In genomic region chr7:140094954-140095353, GRCm38 (mm10) we compare ENCODE assay signal across 22 mouse cellular contexts. TPM values are rescaled to one million over a fixed set of nuclear protein-coding genes. Genes with fewer than 3 reads are reported as not detected.
DNase-seq lines count a peak whose midpoint lies in the region; ATAC-seq and TF ChIP-seq lines count a peak whose summit lies in the region.
"Had no signal": no experiment of that assay in that cellular context is flagged by ENCODE, and none has a peak within 500 bp of the region (broad histone marks: within the 10 kb centered on the region; RNA-seq: fewer than 3 reads in every experiment).

No protein-coding gene starts in this region.

- no peak for DNase-seq in heart, postnatal 25 days (ENCODE audit: low spot score)
- DNase-seq in kidney, adult 11 months = no peak
- peak; percentile 69 for DNase-seq in urinary bladder, postnatal 14 days (ENCODE audit: low spot score)
- DNase-seq in urinary bladder, adult 2 months (ENCODE audit: low spot score) = no peak
- DNase-seq in stomach, postnatal 0 days (ENCODE audit: low spot score) = peak; percentile 62
- no peak for DNase-seq in left cerebral cortex, adult 8-10 months (ENCODE audit: low spot score in 2 of 2)
- DNase-seq: cerebellum, adult 9-10 months; gastrocnemius, postnatal 14 days; right cerebral cortex, postnatal 4 days had no signal

- H3K27ac ChIP-seq in heart, embryonic 11.5 days (ENCODE audit: low read depth, low read length) = no peak overlapping the region
- H3K27ac ChIP-seq in kidney, embryonic 16.5 days (ENCODE audit: low read length) = no peak overlapping the region; the same call in 1 of the 2 replicates
- no peak overlapping the region for H3K27ac ChIP-seq in stomach, postnatal 0 days (replicated peaks)
- H3K27ac ChIP-seq: forebrain, embryonic 12.5 days; hindbrain, embryonic 15.5 days; limb, embryonic 15.5 days; midbrain, embryonic 13.5 days had no signal

- no peaks in the 10 kb centered on the region for H3K4me1 ChIP-seq in heart, embryonic 11.5 days (ENCODE audit: control insufficient read depth, insufficient read depth, low read length)
- no peaks in the 10 kb centered on the region; the same call in 1 of the 2 replicates for H3K4me1 ChIP-seq in kidney, embryonic 16.5 days (ENCODE audit: insufficient read depth, low read length)
- 0 out of 2 replicates have a peak, but pooled peaks cover 2% of the 10 kb centered on the region for H3K4me1 ChIP-seq in stomach, postnatal 0 days (replicated peaks; ENCODE audit: control insufficient read depth, insufficient read depth)
- H3K4me1 ChIP-seq: forebrain, embryonic 12.5 days; hindbrain, embryonic 15.5 days; midbrain, embryonic 13.5 days had no signal

- H3K9me3 ChIP-seq in heart, embryonic 11.5 days (replicated peaks; ENCODE audit: control insufficient read depth, low read length) = no peaks in the 10 kb centered on the region
- H3K9me3 ChIP-seq in kidney, embryonic 16.5 days (ENCODE audit: low read length) = no peaks in the 10 kb centered on the region
- H3K9me3 ChIP-seq in stomach, postnatal 0 days (ENCODE audit: control insufficient read depth, low read length) = no peaks in the 10 kb centered on the region
- H3K9me3 ChIP-seq: forebrain, embryonic 12.5 days; hindbrain, embryonic 15.5 days; limb, embryonic 15.5 days; midbrain, embryonic 13.5 days had no signal

- no peaks in the 10 kb centered on the region for H3K36me3 ChIP-seq in heart, embryonic 11.5 days (ENCODE audit: control insufficient read depth, insufficient read depth, low read length)
- H3K36me3 ChIP-seq in kidney, embryonic 16.5 days (ENCODE audit: insufficient read depth, low read length) = 0 out of 2 replicates have a peak, but pooled peaks cover 2% of the 10 kb centered on the region
- no peaks in the 10 kb centered on the region for H3K36me3 ChIP-seq in stomach, postnatal 0 days (ENCODE audit: control insufficient read depth, insufficient read depth, low read length)
- H3K36me3 ChIP-seq: forebrain, embryonic 12.5 days; hindbrain, embryonic 15.5 days; midbrain, embryonic 13.5 days had no signal

- intact Hi-C loops in heart, postnatal 25 days (cut with DNase I) = no loop called here

- no peak for TF ChIP-seq EP300 in stomach, postnatal 0 days (optimal IDR thresholded peaks at IDR 0.05)

- no peak overlapping the region for H3K9ac ChIP-seq in heart, embryonic 11.5 days (ENCODE audit: low read depth, low read length)
- no peak overlapping the region for H3K9ac ChIP-seq in kidney, embryonic 16.5 days (replicated peaks; ENCODE audit: low read length)
- no peak overlapping the region for H3K9ac ChIP-seq in stomach, postnatal 0 days (ENCODE audit: low read length)
- H3K9ac ChIP-seq: forebrain, embryonic 12.5 days; hindbrain, embryonic 15.5 days; limb, embryonic 15.5 days; midbrain, embryonic 13.5 days had no signal

- H3K4me3 ChIP-seq in heart, embryonic 11.5 days (ENCODE audit: low read depth, low read length) = no peak overlapping the region
- no peak overlapping the region for H3K4me3 ChIP-seq in kidney, embryonic 16.5 days (ENCODE audit: low read length)
- no peak overlapping the region for H3K4me3 ChIP-seq in stomach, postnatal 0 days (ENCODE audit: low read depth, low read length)
- H3K4me3 ChIP-seq: forebrain, embryonic 12.5 days; hindbrain, embryonic 15.5 days; limb, embryonic 15.5 days; midbrain, embryonic 13.5 days; myocyte had no signal

- no peak for TF ChIP-seq CTCF in stomach, postnatal 0 days (IDR thresholded peaks at IDR 0.05; ENCODE audit: low read depth)

- no peaks in the 10 kb centered on the region for H3K27me3 ChIP-seq in heart, embryonic 11.5 days (ENCODE audit: control insufficient read depth, insufficient read depth, low read length)
- no peaks in the 10 kb centered on the region for H3K27me3 ChIP-seq in kidney, embryonic 16.5 days (ENCODE audit: insufficient read depth, low read length)
- no peaks in the 10 kb centered on the region for H3K27me3 ChIP-seq in stomach, postnatal 0 days (ENCODE audit: control insufficient read depth, insufficient read depth, low read length)
- H3K27me3 ChIP-seq: forebrain, embryonic 12.5 days; hindbrain, embryonic 15.5 days; limb, embryonic 15.5 days; midbrain, embryonic 13.5 days had no signal

- 48% methylated on average over 5 of the region's 5 CpGs for WGBS in heart, embryonic 11.5 days (ENCODE audit: insufficient replicate concordance)
- 43% methylated on average over 5 of the region's 5 CpGs for WGBS in kidney, embryonic 16.5 days
- WGBS in stomach, postnatal 0 days = 38% methylated on average over 5 of the region's 5 CpGs

- H3K4me2 ChIP-seq in heart, embryonic 11.5 days = no peak overlapping the region
- H3K4me2 ChIP-seq in kidney, embryonic 16.5 days (replicated peaks; ENCODE audit: low read depth, low read length) = no peak overlapping the region
- no peak overlapping the region for H3K4me2 ChIP-seq in stomach, postnatal 0 days (replicated peaks; ENCODE audit: low read depth)
- H3K4me2 ChIP-seq: forebrain, embryonic 12.5 days; hindbrain, embryonic 15.5 days; limb, embryonic 15.5 days; midbrain, embryonic 13.5 days had no signal

- ATAC-seq in heart, embryonic 11.5 days (replicated peaks; ENCODE audit: insufficient number of reproducible peaks, low FRiP score, low TSS enrichment) = 0 out of 2 replicates have a peak, but pooled peaks have one; percentile 12
- peak; percentile 52; the same call in 1 of the 2 replicates for ATAC-seq in kidney, embryonic 16.5 days (ENCODE audit: low FRiP score, low TSS enrichment)
- ATAC-seq in stomach, postnatal 0 days (ENCODE audit: low FRiP score, low TSS enrichment) = peak; percentile 65
- ATAC-seq: midbrain, embryonic 13.5 days had no signal

RNA-seq across cellular contexts. Expression of gene Prap1, which starts 1.8 kb away (rescaled TPM):
- polyA plus RNA-seq in heart, embryonic 11.5 days (2014; fragmentation: Nextera tagmentation; extraction: Ambion mirVana) = not detected in 2 replicates
- not detected for total RNA-seq in heart, postnatal 25 days (2021)
- polyA plus RNA-seq in kidney, embryonic 16.5 days (2015; fragmentation: Nextera tagmentation; extraction: Ambion mirVana) = 0.27 and 0.62 TPM in 2 replicates
- 3.3 TPM in 2 replicates for polyA plus RNA-seq in urinary bladder, adult 2 months (2012; rRNA removed)
- 24.4 and 45.2 TPM in 2 replicates for polyA plus RNA-seq in stomach, postnatal 0 days (2015; fragmentation: Nextera tagmentation; extraction: Ambion mirVana)
- total RNA-seq in left cerebral cortex, adult 8-10 months (2022) = not detected
- total RNA-seq: gastrocnemius, postnatal 14 days; heart, adult 8-10 months; layer of hippocampus, postnatal 25 days; left cerebral cortex, postnatal 25 days; MEL; neutrophil, adult 5-6 weeks had no signal
- polyA plus RNA-seq: forebrain, embryonic 12.5 days; hindbrain, embryonic 15.5 days; limb, embryonic 15.5 days; lung, embryonic 16.5 days; midbrain, embryonic 13.5 days; myocyte had no signal

RNA-seq across cellular contexts. Expression of gene Fuom, which starts 7.3 kb away (rescaled TPM):
- polyA plus RNA-seq in heart, embryonic 11.5 days (2014; fragmentation: Nextera tagmentation; extraction: Ambion mirVana) = 69.3 and 71.7 TPM in 2 replicates
- 10 to 100 TPM; 80.9 to 84.0 TPM for total RNA-seq in heart, postnatal 25 days (2021)
- 36.1 and 41.3 TPM in 2 replicates for polyA plus RNA-seq in kidney, embryonic 16.5 days (2015; fragmentation: Nextera tagmentation; extraction: Ambion mirVana)
- polyA plus RNA-seq in urinary bladder, adult 2 months (2012; rRNA removed) = 61.2 and 63.5 TPM in 2 replicates
- polyA plus RNA-seq in stomach, postnatal 0 days (2015; fragmentation: Nextera tagmentation; extraction: Ambion mirVana) = 41.2 and 44.5 TPM in 2 replicates
- total RNA-seq in left cerebral cortex, adult 8-10 months (2022) = 10 to 100 TPM; 45.1 to 51.0 (median 49.0) TPM

RNA-seq across cellular contexts. Expression of gene Caly, which starts 12.6 kb away (rescaled TPM):
- 0.24 and 0.54 TPM in 2 replicates for polyA plus RNA-seq in heart, embryonic 11.5 days (2014; fragmentation: Nextera tagmentation; extraction: Ambion mirVana)
- not detected for total RNA-seq in heart, postnatal 25 days (2021)
- 0.99 and 1.9 TPM in 2 replicates for polyA plus RNA-seq in kidney, embryonic 16.5 days (2015; fragmentation: Nextera tagmentation; extraction: Ambion mirVana)
- polyA plus RNA-seq in urinary bladder, adult 2 months (2012; rRNA removed) = 0.83 and 1.0 TPM in 2 replicates
- 4.5 and 5.6 TPM in 2 replicates for polyA plus RNA-seq in stomach, postnatal 0 days (2015; fragmentation: Nextera tagmentation; extraction: Ambion mirVana)
- 100 to 1,000 TPM; 184 to 218 (median 213) TPM for total RNA-seq in left cerebral cortex, adult 8-10 months (2022)
- total RNA-seq: MEL; neutrophil, adult 5-6 weeks had no signal
- polyA plus RNA-seq: myocyte had no signal

RNA-seq across cellular contexts. Expression of gene Paox, which starts 20.6 kb away (rescaled TPM):
- 17.1 and 19.0 TPM in 2 replicates for polyA plus RNA-seq in heart, embryonic 11.5 days (2014; fragmentation: Nextera tagmentation; extraction: Ambion mirVana)
- 1 to 10 TPM; 3.5 to 3.7 TPM for total RNA-seq in heart, postnatal 25 days (2021)
- 20.2 and 23.5 TPM in 2 replicates for polyA plus RNA-seq in kidney, embryonic 16.5 days (2015; fragmentation: Nextera tagmentation; extraction: Ambion mirVana)
- polyA plus RNA-seq in urinary bladder, adult 2 months (2012; rRNA removed) = 8.1 and 11.0 TPM in 2 replicates
- 27.7 and 27.8 TPM in 2 replicates for polyA plus RNA-seq in stomach, postnatal 0 days (2015; fragmentation: Nextera tagmentation; extraction: Ambion mirVana)
- total RNA-seq in left cerebral cortex, adult 8-10 months (2022) = 1 to 10 TPM; 6.7 to 7.9 (median 7.3) TPM
- total RNA-seq: MEL had no signal

RNA-seq across cellular contexts. Expression of gene Echs1, which starts 21.3 kb away (rescaled TPM):
- polyA plus RNA-seq in heart, embryonic 11.5 days (2014; fragmentation: Nextera tagmentation; extraction: Ambion mirVana) = 179 and 198 TPM in 2 replicates
- total RNA-seq in heart, postnatal 25 days (2021) = 100 to 1,000 TPM; 441 to 471 TPM
- polyA plus RNA-seq in kidney, embryonic 16.5 days (2015; fragmentation: Nextera tagmentation; extraction: Ambion mirVana) = 183 and 199 TPM in 2 replicates
- polyA plus RNA-seq in urinary bladder, adult 2 months (2012; rRNA removed) = 112 and 118 TPM in 2 replicates
- polyA plus RNA-seq in stomach, postnatal 0 days (2015; fragmentation: Nextera tagmentation; extraction: Ambion mirVana) = 139 and 143 TPM in 2 replicates
- total RNA-seq in left cerebral cortex, adult 8-10 months (2022) = 10 to 100 TPM; 56.9 to 64.5 (median 59.3) TPM

Comparison
In these comparisons a context has a peak if more than half of its experiments do, and no peak if none do; other contexts are left out.
1. DNase-seq: peak in urinary bladder, postnatal 14 days (single experiment) and stomach, postnatal 0 days (single experiment); none in heart, postnatal 25 days (single experiment), kidney, adult 11 months (single experiment), urinary bladder, adult 2 months (single experiment) and left cerebral cortex, adult 8-10 months (0 of 2).
2. ATAC-seq: peak in every context shown above with its lines; median percentile 65 in stomach, postnatal 0 days; 52 in kidney, embryonic 16.5 days; 12 in heart, embryonic 11.5 days.